ENCODE assay signal across 25 mouse cellular contexts in genomic region chr3:68012342-68012741, GRCm38 (mm10).
"Had no signal": no experiment of that assay in that cellular context is flagged by ENCODE, and none has a peak within 500 bp of the region (broad histone marks: within the 10 kb centered on the region; RNA-seq: fewer than 3 reads in every experiment).

No protein-coding gene starts in this region.

- H3K4me1 ChIP-seq: heart, embryonic 10.5 days; heart, embryonic 12.5 days; hindbrain, embryonic 10.5 days; hindbrain, embryonic 12.5 days; kidney, embryonic 15.5 days; limb, embryonic 13.5 days; limb, embryonic 15.5 days had no signal

- H3K27me3 ChIP-seq: heart, embryonic 12.5 days; hindbrain, embryonic 12.5 days; limb, embryonic 13.5 days; limb, embryonic 15.5 days had no signal

- H3K4me3 ChIP-seq: gastrocnemius, adult 2 months; heart, embryonic 10.5 days; heart, embryonic 12.5 days; hindbrain, embryonic 10.5 days; hindbrain, embryonic 12.5 days; kidney, embryonic 15.5 days; limb, embryonic 13.5 days; limb, embryonic 15.5 days had no signal

- H3K9ac ChIP-seq: heart, embryonic 12.5 days; hindbrain, embryonic 12.5 days; hindbrain, embryonic 14.5 days; kidney, embryonic 15.5 days; limb, embryonic 13.5 days; limb, embryonic 15.5 days had no signal

- ATAC-seq: forebrain, embryonic 16.5 days; hindbrain, embryonic 16.5 days; inflammation-experienced regulatory T-cells, adult 6 months had no signal

- H3K9me3 ChIP-seq: heart, embryonic 10.5 days; heart, embryonic 12.5 days; hindbrain, embryonic 10.5 days; hindbrain, embryonic 12.5 days; kidney, embryonic 15.5 days; limb, embryonic 13.5 days; limb, embryonic 15.5 days had no signal

- H3K4me2 ChIP-seq: heart, embryonic 12.5 days; hindbrain, embryonic 12.5 days; hindbrain, embryonic 14.5 days; kidney, embryonic 15.5 days; limb, embryonic 13.5 days; limb, embryonic 15.5 days had no signal

- H3K27ac ChIP-seq: gastrocnemius, adult 2 months; heart, embryonic 10.5 days; hindbrain, embryonic 10.5 days; hindbrain, embryonic 12.5 days; hindbrain, embryonic 14.5 days; kidney, embryonic 15.5 days; kidney, postnatal 0 days; limb, embryonic 13.5 days; limb, embryonic 15.5 days had no signal

- DNase-seq: gastrocnemius, adult 2 months; gastrocnemius, postnatal 10 days; gastrocnemius, postnatal 25 days; heart, adult 18-20 months; heart, postnatal 10 days; heart, postnatal 4 days; kidney, adult 11 months; kidney, adult 2 months; kidney, postnatal 14 days; kidney, postnatal 36 days; layer of hippocampus, adult 9-11 months; layer of hippocampus, postnatal 36 days; left cerebral cortex, postnatal 4 days had no signal

- H3K36me3 ChIP-seq: heart, embryonic 10.5 days; heart, embryonic 12.5 days; hindbrain, embryonic 10.5 days; hindbrain, embryonic 12.5 days; kidney, embryonic 15.5 days; limb, embryonic 13.5 days; limb, embryonic 15.5 days had no signal
